Mouse (Mus musculus) kidney, postnatal 0 days (tissue): Measurements from ENCODE around the gene Gtf3c5. TPM values are rescaled to one million over a fixed set of nuclear protein-coding genes. Genes with fewer than 3 reads are reported as not detected.
A peak's percentile ranks its signal among the peaks of the same experiment; 100 is the strongest.

Experiments used
- ATAC-seq: fragments of 200-750 bp; cut with Nextera tagmentation; replicated peaks from 2 replicates; pipeline ENCODE4 v1.8.0; 2017; ENCODE audit warnings: low read depth, moderate number of reproducible peaks, moderate TSS enrichment, moderate library complexity; ENCODE audit not compliant: low FRiP score
- DNase-seq: peaks from one replicate; pipeline ENCODE4 v3.0.0-alpha.2; 2016; ENCODE audit warnings: low spot score
- H3K27ac ChIP-seq: fragments of 300-500 bp; sonication (generic); 2 replicates; pipeline ENCODE4 v1.5.1; 2014; ENCODE audit warnings: mild to moderate bottlenecking
- H3K27me3 ChIP-seq: fragments of 300-500 bp; sonication (generic); 2 replicates; pipeline ENCODE4 v1.6.1; 2014; ENCODE audit warnings: low read length, mixed read lengths; ENCODE audit not compliant: insufficient read depth
- H3K36me3 ChIP-seq: fragments of 300-500 bp; sonication (generic); 2 replicates; pipeline ENCODE4 v1.6.1; 2014; ENCODE audit warnings: low read length, mixed read lengths; ENCODE audit not compliant: insufficient read depth
- H3K4me1 ChIP-seq: fragments of 300-500 bp; sonication (generic); replicated peaks from 2 replicates; pipeline ENCODE4 v1.6.1; 2014; ENCODE audit warnings: antibody characterized with exemption, low read length, mixed read lengths; ENCODE audit not compliant: insufficient read depth
- H3K4me2 ChIP-seq: fragments of 300-500 bp; sonication (generic); 2 replicates; pipeline ENCODE4 v1.6.1; 2014; ENCODE audit warnings: mild to moderate bottlenecking, low read length, moderate library complexity, mixed read lengths
- H3K4me3 ChIP-seq: fragments of 300-500 bp; sonication (generic); replicated peaks from 2 replicates; pipeline ENCODE4 v1.5.1; 2014; ENCODE audit warnings: low read depth, low read length
- H3K9ac ChIP-seq: fragments of 300-500 bp; sonication (generic); 2 replicates; pipeline ENCODE4 v1.6.1; 2014; ENCODE audit warnings: low read depth, low read length
- H3K9me3 ChIP-seq: fragments of 300-500 bp; sonication (generic); replicated peaks from 2 replicates; pipeline ENCODE4 v1.6.1; 2016; ENCODE audit warnings: low read length, inconsistent platforms, mixed read lengths
- CTCF ChIP-seq: IDR thresholded peaks from 2 replicates; pipeline ENCODE4 v1.5.1; 2016; ENCODE audit warnings: antibody characterized with exemption, low read depth, mild to moderate bottlenecking, moderate library complexity
- WGBS: fragments of 180-500 bp; shearing (Covaris S2); extraction: QIAGEN DNeasy Blood & Tissue Kit; methylation state at CpG from one replicate; pipeline ENCODE4 v1.1.7; 2014; 5-methylcytosine and 5-hydroxymethylcytosine counted together
- polyA plus RNA-seq: library from polyadenylated mRNA; unstranded; fragments of >200 nt; fragmentation: Nextera tagmentation; extraction: Ambion mirVana; gene quantifications from 2 replicates; pipeline ENCODE4 v1.2.1, GENCODE M21; 2015

The Gtf3c5 gene
- polyA plus RNA-seq, 1 experiment from 2014 or later = 19.6 TPM

- no peak overlapping the region for H3K9ac ChIP-seq
- 0 out of 2 replicates have a peak, but pooled peaks cover 6% of the 10 kb centered on the region for H3K27me3 ChIP-seq
- WGBS = 91% methylated on average over 3 of the region's 3 CpGs
- peak; percentile 34; the same call in 1 of the 2 replicates for TF ChIP-seq CTCF
- H3K4me3 ChIP-seq = no peak overlapping the region
- H3K27ac ChIP-seq = no peak overlapping the region
- ATAC-seq (no peak), DNase-seq (no peak)
- no peak overlapping the region for H3K4me2 ChIP-seq
- no peaks in the 10 kb centered on the region for H3K36me3 ChIP-seq
- peaks cover 6% of the 10 kb centered on the region; the same call in 1 of the 2 replicates for H3K4me1 ChIP-seq
- H3K9me3 ChIP-seq = no peaks in the 10 kb centered on the region
Measured at GRCm38 (mm10) chr2:28624870-28625269, 41.3 kb upstream of the Gtf3c5 start.

GRCm38 (mm10) chr2:28622521-28623124 lies 39.1 kb upstream of the Gtf3c5 start:
- no peak overlapping the region for H3K27ac ChIP-seq
- H3K9ac ChIP-seq = no peak overlapping the region
- ATAC-seq (no peak), DNase-seq (peak; percentile 54)
- 19% methylated on average over 10 of the region's 10 CpGs for WGBS
- H3K4me2 ChIP-seq = no peak overlapping the region
- H3K4me1 ChIP-seq = no peaks in the 10 kb centered on the region; the same call in 1 of the 2 replicates
- 0 out of 2 replicates have a peak, but pooled peaks cover 6% of the 10 kb centered on the region for H3K27me3 ChIP-seq
- no peak overlapping the region for H3K4me3 ChIP-seq
- H3K9me3 ChIP-seq = no peaks in the 10 kb centered on the region
- TF ChIP-seq CTCF = peak; percentile 77
- H3K36me3 ChIP-seq = no peaks in the 10 kb centered on the region

- TF ChIP-seq CTCF = no peak
- no peak for ATAC-seq
- H3K9ac ChIP-seq = no peak within 1 kb of the TSS
- DNase-seq = no peak
- H3K27me3 ChIP-seq = 0 out of 2 replicates have a peak, but pooled peaks cover 6% of the 10 kb centered on the region
- 5% methylated on average over 16 of the region's 16 CpGs for WGBS
- H3K27ac ChIP-seq = no peak within 1 kb of the TSS
- H3K4me2 ChIP-seq = no peak within 1 kb of the TSS
- no peak within 1 kb of the TSS for H3K4me3 ChIP-seq
- H3K4me1 ChIP-seq = no peaks in the 10 kb centered on the region; the same call in 1 of the 2 replicates
- no peaks in the 10 kb centered on the region for H3K9me3 ChIP-seq
- no peaks in the 10 kb centered on the region for H3K36me3 ChIP-seq
Measured at GRCm38 (mm10) chr2:28621664-28622171, 38.2 kb upstream of the Gtf3c5 start, which contains the start of gene Gfi1b. Gfi1b (minus strand) TSS chr2:28621982.

GRCm38 (mm10) chr2:28621111-28621510 lies 37.6 kb upstream of the Gtf3c5 start:
- no peak for ATAC-seq
- TF ChIP-seq CTCF = no peak
- Histone ChIP-seq H3K4me2 (no peak overlapping the region), H3K9ac (no peak overlapping the region), H3K9me3 (no peaks in the 10 kb centered on the region), H3K36me3 (no peaks in the 10 kb centered on the region), H3K27ac (no peak overlapping the region), H3K4me3 (no peak overlapping the region), H3K27me3 (0 out of 2 replicates have a peak, but pooled peaks cover 6% of the 10 kb centered on the region), H3K4me1 (no peaks in the 10 kb centered on the region; the same call in 1 of the 2 replicates)
- no peak for DNase-seq
- WGBS = 6% methylated on average over 2 of the region's 2 CpGs

GRCm38 (mm10) chr2:28620522-28620921 lies 37.0 kb upstream of the Gtf3c5 start:
- DNase-seq (no peak), ATAC-seq (no peak)
- 60% methylated on average over 10 of the region's 10 CpGs for WGBS
- 0 out of 2 replicates have a peak, but pooled peaks cover 6% of the 10 kb centered on the region for H3K27me3 ChIP-seq
- no peak for TF ChIP-seq CTCF
- H3K4me3 ChIP-seq = no peak overlapping the region
- H3K4me2 ChIP-seq = no peak overlapping the region
- no peaks in the 10 kb centered on the region for H3K9me3 ChIP-seq
- H3K9ac ChIP-seq = no peak overlapping the region
- H3K36me3 ChIP-seq = no peaks in the 10 kb centered on the region
- H3K27ac ChIP-seq = no peak overlapping the region
- H3K4me1 ChIP-seq = no peaks in the 10 kb centered on the region; the same call in 1 of the 2 replicates

- WGBS = 81% methylated on average over 6 of the region's 6 CpGs
- H3K4me2 ChIP-seq = no peak overlapping the region
Measured at GRCm38 (mm10) chr2:28619369-28619768, 35.8 kb upstream of the Gtf3c5 start.

More at GRCm38 (mm10) chr2:28619369-28619768, 35.8 kb upstream of the Gtf3c5 start:
- ATAC-seq = no peak
- H3K27ac ChIP-seq = no peak overlapping the region
- no peak overlapping the region for H3K9ac ChIP-seq
- TF ChIP-seq CTCF = no peak
- 0 out of 2 replicates have a peak, but pooled peaks cover 6% of the 10 kb centered on the region for H3K27me3 ChIP-seq
- H3K9me3 ChIP-seq = no peaks in the 10 kb centered on the region
- no peaks in the 10 kb centered on the region; the same call in 1 of the 2 replicates for H3K4me1 ChIP-seq
- DNase-seq = no peak
- H3K4me3 ChIP-seq = no peak overlapping the region
- no peaks in the 10 kb centered on the region for H3K36me3 ChIP-seq
